Mouse (Mus musculus) ES-CJ7 (cell line): ENCODE results near the gene Ldlrad2.
A peak's percentile ranks its signal among the peaks of the same experiment; 100 is the strongest.
"Not testable (repeated sequence)": the region's sequence is repeated elsewhere in the genome, so short reads cannot be mapped to it uniquely, and the experiment has no call there.

Source experiments
- DNase-seq: peaks from one replicate; pipeline ENCODE4 v3.0.0; 2011; ENCODE audit warnings: low read depth, low spot score

Ldlrad2 gene

DNA sequence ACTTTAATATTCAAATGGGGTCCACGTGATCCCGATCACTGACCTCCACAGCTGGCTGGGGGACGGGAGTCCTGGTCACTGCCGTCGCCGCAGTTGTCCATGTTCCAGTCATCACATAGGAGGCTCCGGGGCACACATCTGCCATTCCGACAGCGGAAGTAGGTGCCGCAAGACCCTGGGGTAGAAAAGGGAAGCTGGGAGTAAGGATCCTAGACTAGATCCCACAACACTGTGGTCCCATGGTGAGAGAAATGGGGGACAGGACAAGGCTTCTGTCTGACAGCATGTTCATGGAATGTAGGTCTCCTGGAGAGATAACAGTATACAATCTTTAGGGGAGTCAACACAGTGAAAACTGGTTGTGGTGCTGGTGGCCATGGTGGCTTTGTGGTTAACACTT is at the start of gene Ldlrad2:
Gene Ldlrad2 (minus strand): TSS at position 101 of the 400 bp plus-strand sequence.
- no peak for DNase-seq

DNA sequence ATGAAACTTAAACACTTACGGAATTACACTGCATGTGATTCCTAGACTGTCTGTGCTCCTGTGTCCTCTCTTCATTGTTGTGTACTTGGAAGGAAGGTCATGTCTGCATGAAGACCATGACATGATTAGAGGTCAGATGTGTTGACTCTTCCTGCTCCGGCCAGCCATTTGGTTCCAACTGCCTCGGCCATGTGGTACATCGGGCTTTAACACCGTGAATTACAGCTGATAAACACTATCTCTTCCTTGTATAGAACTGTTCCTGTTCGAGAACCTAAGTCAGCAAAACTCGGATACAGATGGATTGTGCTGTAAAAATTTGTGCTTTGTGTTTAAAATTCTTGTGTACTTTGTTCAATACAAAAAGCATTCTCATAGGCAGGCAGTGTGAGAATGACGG is 48.5 kb upstream of the Ldlrad2 start:
- DNase-seq, result no peak

DNA sequence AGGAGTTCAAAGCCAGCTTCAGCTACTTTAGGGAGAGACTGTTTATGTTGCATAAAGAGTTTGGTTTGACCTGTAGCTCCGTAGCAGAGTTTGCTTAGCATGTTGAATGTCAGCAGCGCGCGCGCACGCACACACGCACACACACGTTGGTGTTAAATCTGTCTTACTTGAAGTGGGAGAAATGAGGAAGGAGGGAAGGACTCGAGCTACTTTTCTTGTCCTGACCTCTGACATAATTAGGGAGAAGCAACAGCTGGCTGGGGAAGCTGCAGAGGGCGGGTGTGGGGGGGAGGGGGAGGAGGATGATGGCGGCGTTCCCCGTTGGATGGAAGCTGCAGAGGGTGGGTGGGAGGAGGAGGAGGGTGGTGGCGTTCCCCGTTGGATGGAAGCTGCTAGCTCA is 35.9 kb upstream of the Ldlrad2 start:
- DNase-seq, result no peak

DNA sequence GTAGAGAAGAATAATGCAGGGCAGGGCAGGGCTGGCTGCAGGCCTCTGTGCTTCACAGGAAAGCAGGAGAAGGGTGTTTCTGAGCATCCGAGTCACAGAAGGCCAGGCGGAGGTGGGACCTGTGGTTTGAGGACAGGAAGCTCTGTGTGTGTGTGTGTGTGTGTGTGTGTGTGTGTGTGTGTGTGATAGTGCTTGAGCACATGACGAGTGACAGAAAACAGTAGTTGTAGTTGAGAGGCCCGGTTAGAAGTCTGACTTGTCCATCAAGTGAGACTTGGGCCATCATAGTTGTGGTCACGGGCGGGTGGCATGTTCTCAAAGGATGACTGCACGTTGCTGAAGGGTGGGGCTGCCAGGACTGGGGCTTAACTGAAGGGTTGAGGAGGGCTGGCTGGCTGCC is 35.3 kb upstream of the Ldlrad2 start:
- DNase-seq, result no peak

DNA sequence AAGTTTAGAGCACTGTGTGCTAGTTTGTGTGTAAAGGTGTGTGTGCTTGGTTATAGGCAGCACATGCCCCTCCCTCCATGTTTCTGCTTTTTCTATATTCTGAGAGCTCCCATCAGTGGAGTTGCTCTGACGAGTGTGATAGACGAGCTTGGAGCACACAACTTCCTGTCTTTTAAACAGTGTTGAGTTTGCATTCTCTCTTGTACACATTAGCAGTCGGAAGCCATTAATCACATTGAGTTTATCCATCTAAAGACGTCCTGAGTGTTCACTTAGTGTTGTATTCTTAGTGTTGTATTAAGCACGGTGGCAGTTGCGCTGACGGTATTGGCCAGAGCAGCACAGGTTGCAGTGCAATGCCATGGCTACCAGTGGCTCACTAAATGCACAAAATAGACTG is 34.9 kb upstream of the Ldlrad2 start:
- no peak for DNase-seq

DNA sequence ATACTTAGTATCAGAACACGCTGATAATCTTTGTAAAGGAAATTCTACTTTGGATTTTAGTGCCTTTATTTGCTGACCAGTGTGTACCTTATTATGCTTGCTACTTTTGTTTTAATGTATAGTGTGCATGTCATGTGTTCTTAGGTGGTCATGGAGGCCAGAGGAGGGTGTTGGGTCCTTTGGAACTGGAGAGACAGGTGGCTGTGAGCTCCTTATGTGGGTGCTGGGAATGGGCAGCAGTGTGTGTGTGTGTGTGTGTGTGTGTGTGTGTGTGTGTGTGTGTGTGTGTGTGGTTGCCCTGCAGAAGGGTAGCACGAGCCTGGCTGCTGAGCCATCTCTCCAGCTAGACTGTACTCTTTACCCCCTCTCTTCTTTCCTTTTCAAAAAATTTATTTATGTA is 32.7 kb upstream of the Ldlrad2 start:
- DNase-seq, result no peak

DNA sequence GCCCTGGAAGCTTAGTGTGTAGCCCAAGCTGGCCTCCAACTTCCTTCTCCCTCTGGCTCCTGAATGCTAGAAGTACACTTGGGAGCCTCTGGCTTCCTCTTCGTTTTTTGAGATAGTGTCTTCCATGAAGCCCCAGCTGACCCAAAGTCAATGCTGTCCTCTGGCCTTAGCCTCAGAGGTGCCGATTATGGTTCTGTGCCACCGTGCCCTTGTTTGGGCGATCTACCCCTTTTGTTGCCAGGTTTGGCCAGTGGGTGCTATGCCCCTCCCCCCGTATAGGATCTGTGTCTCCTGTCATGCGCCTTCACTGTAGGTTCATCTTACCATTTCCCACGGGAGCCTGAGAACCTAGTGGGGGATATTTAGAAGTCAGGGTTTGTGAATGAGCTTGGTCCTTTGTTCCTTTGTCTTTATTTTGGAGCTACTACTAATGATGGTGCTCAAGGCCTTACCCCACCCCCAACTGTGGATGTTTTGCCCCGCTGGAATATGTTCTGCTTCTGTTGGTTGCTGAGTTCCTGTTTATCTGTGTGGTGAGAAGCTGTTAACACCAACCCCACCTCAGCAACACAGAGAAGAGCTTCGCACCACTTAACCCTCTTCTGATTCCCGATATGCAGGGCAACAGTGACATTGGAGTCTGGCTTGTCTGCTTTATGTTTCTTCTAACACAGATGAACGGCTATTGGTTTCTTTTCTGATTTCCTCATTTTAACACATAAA is 29.2 kb upstream of the Ldlrad2 start:
- DNase-seq, result no peak

DNA sequence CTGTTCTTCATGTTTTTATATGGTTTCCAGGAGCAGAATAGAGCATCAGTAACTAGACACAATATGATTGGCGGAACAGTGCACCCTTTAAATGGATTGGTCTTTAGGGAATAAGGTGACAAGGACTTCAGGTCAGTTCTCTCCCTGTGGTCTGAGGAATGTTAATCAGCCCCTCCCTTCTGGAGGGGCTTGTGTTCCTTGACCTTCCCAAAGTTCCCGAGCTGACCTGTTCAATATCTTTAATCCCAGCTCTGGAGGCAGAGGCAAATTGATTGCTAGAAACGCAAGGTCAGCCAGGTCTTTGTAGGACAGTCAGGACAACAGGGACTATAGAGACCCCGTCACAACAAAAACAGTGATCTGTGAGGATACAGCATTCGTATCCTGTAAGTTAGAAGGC is 24.2 kb upstream of the Ldlrad2 start:
- peak; percentile 76 for DNase-seq

DNA sequence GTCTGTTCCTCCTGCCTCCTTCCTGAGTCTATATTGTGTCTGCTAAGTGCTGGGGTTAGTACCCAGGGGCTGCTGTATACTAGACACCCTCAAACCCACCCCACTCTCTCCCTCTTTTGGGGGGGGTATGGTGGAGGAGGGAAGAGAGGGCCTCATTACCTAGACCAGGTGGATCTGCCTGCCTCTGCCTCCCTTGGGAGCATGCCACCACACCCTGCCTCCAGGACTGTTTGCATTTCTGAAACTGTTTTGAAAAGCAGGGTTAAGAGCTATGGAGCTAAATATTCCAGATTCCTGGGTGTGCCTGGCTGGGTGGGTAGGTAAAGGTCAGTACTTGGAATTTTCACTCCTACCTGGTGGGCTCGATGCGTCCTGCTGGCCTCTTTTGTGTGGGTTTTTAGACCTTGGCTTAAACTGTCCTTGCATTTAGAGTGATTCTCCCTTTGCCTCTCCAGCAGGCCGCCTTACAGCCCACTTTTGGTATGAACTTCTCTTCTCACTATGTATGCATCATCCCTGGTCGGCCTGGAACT is 22.8 kb upstream of the Ldlrad2 start:
- peak; percentile 86 for DNase-seq

DNA sequence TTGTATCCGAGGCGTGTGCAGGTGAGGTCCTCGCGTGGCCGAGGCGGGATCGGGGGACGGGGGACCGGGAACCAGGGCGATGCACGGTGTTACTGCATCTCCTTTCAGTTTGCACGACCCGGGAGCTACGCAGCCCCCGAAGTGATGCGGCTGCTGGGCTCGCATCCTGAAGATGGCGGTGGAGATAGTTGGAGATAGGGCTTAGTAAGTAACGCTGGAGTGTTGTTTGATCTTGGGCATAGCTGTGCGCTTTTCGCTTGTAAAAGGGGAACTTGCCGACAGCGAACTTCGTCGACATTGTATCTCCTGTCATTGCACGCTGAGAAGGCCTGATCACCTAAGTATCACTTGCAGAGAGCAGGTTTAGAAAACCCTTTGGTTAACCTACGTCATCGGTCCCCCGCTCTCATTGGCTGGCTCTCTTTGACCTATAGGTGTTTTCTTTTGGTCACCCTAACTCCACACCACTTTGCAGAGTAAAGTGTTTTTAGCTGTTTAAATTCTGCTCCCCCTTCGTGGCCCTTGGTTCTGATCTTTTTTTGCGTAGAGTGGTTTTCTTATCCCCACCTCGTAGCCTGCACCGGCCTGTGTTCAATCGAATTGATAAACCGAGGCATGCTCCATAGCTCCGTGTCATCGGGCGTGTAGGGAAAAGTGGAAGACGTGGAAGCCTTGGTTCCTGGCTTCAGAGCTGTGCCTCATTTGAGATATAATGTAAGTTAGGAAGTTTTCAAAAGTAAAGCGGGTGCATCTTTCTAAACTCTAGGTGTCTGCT is 20.3 kb upstream of the Ldlrad2 start:
- DNase-seq, result peak; percentile 78

DNA sequence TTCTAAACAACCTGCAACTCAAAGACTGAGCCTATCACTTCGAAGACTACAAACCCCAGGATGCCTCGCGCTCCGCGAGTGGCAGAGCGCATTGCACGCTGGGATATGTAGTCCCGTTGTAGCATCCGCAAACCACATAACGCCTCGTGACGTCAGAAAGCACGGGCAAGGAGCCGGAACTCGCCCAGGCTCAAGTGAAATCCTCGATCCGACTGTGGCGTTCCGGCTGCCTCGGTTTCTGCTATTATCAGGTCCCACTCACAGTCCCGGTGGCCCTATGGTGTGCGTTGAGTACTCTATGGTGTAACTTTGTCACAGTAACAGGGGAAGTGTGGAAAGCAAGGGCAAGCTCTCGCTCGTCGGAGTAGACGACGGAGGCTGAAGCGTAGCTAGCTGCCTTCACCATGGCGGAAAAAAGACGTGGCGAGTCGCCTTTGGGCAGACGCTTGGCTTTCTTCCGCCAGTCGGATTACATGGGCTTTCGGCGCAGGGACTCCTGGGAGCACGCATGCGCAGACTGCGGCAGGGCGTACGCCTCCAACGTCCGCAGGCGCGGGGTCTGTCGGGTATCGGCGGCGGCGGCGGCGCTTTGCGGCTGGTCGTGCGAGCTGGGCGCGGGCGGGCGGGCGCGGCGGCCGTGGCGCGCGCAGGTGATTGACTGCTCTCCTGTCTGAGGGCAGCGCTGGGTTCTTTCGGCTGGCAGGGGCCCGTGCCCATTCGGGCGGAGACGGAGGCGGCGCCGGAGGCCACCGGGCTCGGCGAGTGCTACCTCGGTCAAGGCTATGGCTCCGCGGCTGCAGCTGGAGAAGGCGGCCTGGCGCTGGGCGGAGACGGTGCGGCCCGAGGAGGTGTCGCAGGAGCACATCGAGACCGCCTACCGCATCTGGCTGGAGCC is 19.5 kb upstream of the Ldlrad2 start, which contains the start of gene Usp48:
Gene Usp48 (plus strand): TSS at position 155 of the 895 bp plus-strand sequence.
- peak; percentile 99 for DNase-seq

DNA sequence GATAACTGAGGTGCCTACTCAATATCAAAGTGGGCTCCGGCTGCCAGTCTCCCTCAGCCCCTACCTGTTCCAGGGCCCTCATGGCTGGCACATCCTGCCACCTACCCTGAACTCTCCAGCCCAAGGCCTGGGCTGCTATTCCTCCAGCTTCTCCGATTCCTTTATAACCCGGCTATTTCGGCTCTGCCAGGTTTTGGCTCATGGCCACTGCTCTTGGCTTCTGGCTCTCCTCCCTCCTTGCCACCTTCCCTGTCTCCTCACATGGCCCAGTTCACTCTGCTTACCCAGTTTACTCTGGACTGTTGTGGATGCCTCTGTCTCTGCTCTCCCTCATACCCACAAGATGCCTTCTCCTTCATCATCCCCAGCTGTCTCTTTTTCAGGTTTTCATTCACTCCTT is 16.6 kb upstream of the Ldlrad2 start:
- no peak for DNase-seq

DNA sequence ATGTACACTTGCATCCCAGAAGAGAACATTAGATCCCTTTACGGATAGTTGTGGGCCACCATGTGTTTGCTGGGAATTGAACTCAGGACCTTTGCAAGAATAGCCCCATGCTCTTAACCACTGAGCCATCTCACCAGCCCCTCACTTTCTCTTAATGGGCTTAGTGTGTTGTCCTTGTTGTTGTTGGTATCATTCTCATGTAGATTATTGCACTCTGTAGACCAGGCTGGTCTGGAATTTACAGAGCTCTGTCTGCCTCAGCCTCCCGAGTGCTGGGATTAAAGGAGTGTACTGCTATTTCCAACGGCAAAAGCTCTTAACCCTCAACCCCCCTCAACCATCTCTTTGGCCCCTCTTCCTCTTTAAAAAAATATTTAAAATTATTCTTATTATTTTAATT is 15.2 kb upstream of the Ldlrad2 start:
- peak; percentile 55 for DNase-seq

DNA sequence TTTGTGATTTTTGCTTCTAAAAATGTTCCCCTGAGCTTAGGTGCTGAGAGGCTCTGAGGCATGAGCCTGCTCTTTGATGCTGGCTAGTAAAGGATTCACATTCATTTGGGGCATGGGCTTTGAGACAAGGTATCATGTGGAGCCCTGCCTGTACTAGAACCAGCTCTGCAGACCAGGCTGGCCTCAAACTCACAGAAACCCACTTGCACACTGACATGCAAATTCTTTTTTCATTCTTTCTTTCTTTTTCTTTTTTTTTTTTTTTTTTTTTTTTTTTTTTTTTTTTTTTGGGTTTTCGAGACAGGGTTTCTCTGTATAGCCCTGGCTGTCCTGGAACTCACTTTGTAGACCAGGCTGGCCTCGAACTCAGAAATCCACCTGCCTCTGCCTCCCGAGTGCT is 14.7 kb upstream of the Ldlrad2 start:
- DNase-seq, result not testable (repeated sequence)

DNA sequence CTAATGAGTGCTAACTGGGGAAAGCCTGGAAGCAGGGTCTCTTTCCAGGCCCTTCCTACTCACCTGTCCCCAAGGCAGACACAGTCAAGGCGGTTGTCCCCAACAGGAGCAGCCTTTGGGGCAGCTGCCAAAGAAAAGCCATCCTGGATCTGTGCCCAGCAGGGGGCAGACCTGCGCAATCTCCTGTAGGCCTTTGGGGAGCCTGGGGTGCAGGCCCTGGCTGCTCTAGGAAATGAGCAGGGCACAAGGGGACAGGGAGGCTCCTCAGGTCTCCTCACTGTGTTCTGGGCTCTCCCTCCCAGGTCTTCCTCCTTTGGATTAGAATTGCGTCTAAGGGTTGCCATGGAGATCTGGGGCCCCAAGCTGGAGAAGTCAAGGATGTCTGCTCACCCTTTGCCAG is 7.4 kb upstream of the Ldlrad2 start:
- DNase-seq, result peak; percentile 63

DNA sequence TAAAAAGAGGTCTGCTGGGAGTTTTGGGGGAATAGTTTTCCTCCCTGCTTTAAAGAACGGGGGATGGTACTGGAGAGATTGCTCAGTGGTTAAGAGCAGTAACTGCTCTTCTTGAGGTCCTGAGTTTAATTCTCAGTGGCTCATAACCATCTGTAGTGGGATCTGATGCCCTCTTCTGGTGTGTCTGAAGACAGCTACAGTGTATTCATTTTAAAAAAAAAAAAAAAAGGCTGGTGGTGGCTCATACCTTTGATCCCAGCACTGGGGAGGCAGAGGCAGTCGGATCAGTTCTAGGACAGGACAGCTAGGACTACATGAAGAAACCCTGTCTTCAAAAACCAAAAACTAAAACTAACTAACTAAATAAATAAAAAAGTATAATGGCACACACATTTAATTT is 5.9 kb upstream of the Ldlrad2 start:
- no peak for DNase-seq

DNA sequence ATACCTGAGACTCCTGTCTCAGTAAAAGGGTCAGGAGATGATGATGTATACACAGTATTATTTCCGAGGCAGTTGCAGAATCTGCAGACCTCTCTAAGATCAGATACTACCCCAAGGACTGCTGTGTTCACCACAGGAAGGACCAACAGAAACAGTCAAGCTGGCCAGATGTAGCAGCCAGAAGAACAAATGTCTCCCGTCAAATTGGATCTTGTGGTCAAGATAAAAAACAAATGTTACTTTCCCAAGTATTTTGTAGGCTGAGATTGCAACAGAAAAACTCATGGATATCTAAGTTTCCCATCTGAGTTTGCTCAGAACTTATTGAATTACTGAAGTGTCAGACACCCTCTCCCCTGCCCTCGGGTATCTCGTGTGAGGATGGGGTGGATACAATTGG is 5.4 kb upstream of the Ldlrad2 start:
- DNase-seq, result no peak

DNA sequence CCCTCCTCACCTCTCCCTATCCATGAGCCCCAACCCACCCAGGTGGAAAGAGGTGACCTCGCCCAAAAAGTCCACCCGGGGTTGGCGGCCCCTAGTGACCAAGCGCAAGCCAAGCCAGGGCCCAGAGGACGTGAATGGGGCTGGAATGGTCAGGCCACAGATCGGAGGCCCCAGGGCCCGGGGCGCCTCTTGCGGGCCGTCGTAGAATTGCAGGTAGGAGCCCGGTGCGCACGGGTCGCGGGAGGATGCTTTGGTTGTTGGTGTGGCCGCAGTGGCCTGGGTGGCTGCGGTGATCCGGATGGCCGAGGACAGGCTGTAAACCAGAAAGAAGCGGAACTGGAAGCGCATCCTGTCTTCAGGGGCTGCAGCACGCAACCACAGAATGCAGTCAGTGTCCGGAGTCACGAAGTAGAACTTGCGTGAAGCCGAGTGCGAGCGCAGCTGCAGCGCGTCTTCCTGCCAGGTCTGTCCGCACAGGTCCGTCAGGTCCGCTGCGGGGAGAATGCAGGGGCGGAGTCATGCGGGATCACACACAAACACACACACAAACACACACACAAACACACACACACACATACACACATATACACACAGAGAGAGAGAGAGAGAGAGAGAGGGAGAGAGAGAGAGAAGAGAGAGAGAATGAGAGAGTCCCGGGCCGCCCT is 3.9 kb upstream of the Ldlrad2 start:
- DNase-seq, result peak; percentile 68

DNA sequence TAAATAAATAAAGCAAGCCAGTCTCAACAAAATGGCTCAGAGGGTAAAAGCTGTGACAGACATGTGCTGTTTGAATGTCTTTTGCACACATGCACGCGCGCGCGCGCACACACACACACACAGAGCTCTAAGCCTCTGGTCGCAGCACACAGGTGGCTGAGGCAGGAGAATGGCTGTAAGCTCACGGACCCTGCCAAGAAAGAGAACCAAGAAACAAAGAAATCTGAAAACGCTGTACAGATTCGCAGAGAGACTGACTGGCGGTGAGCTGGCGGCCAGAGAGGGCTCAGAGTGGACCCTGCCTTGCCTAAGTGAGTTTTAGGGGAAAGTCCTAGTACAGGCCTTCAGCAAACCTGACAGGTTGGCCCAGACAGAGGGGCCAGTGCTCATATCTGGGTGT is 3.1 kb upstream of the Ldlrad2 start:
- DNase-seq, result no peak

DNA sequence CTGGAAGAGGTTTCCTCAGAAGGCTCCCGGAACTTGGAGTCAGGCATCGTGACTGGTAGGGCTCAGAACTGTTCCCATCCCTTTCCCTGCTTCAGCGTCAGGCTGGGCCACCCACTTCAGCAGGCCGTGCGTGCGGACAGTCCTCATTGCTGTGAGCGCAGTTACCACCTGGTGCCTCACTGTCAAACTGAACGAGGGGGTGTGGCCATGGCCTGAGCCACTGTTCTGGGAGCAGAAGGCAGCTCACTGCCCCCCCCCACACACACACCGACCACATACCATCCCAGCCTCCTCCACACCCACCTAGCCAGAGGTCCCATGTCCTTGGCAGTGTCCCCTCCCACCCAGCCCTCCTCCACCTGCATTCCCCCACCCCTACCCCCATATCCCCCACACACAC is 4.5 kb downstream of the Ldlrad2 start:
- peak; percentile 38 for DNase-seq

DNA sequence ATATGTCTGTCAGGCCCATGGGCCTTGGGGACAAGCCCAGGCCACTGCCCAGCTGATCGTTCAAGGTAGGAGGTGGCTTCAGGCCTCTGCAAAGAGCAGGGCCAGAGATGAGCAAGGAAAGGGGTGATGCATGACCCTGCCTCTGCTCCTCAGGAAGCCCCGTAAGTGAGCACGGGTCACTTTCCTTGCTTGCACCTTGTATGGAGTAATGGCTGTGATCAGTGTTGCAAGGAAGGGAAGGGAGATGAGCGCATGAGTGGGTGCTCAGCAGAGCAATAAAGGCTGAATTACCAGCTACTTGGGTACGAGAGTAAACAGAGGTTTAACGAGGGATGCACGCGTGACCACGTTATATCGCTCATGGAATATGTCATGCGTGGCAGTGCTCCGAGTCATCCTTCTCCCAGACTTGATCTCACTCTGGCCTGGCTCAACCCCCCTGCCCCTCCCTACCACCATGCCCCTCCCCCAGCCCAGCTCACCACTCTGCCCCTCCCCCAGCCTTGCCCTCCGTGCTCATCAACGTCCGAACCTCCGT is 17.6 kb downstream of the Ldlrad2 start:
- DNase-seq, result no peak
